Mouse (Mus musculus) cerebellum, adult 2 months (tissue): ENCODE measurements around the gene Trp53i13.
A peak's percentile ranks its signal among the peaks of the same experiment; 100 is the strongest.

Experiments used
- CTCF ChIP-seq: fragments of 200-500 bp; IDR thresholded peaks from 2 replicates; pipeline ENCODE4 v1.5.1; 2011; ENCODE audit warnings: low read depth, mild to moderate bottlenecking, control low read depth, low read length, moderate library complexity, borderline replicate concordance; ENCODE audit not compliant: insufficient read depth
- POLR2A ChIP-seq: fragments of 200-500 bp; IDR thresholded peaks from 2 replicates; pipeline ENCODE4 v1.6.1; 2011; ENCODE audit warnings: low read length, control low read depth, borderline replicate concordance; ENCODE audit not compliant: insufficient read depth

DNA sequence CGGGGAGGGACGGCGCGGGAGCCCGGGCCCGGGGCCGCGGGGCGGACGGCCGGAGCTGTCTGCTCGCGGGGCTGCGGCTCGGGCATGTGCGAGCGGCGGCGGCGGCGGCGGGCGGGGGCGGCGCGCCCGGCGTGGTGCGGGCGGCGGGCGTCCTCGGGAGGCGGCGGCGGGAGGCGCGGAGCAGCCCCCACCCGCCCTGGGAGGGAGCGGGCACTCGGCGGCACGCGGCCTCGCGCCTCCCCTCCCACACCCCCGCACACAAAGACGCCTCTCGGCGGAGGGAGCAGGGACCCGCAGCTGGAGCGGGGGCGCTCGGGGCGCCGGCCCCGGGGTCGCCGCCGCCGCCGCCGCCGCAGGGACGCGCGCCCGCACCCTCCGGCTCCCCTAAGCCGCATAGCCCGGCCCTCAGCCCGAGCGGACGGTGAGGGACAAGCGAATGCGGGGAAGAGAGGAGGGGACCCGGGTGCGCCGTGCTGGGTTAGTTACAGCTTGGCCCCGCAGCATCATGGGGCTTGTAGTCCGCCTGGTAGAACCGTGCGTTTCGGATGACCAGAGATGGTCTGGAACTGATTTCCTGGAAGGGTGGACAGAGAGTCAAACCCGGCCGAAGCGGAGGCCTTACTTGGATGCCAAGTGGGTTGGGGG lies 26.1 kb downstream of the Trp53i13 start, which contains the start of gene Ankrd13b:
- TF ChIP-seq CTCF (no peak), POLR2A (0 out of 2 replicates have a peak, but pooled peaks have one; percentile 42)
